Mouse (Mus musculus) kidney, postnatal 10 days (tissue): ENCODE measurements around the gene Stx11.

ENCODE experiments used
- DNase-seq: peaks from one replicate; pipeline ENCODE4 v3.0.0; 2021; ENCODE audit warnings: mixed read lengths

Stx11 gene

GRCm38 (mm10) chr10:12964151-12965075 lies at the start of gene Stx11:
Stx11 (minus strand) TSS chr10:12964298.
- peak; percentile 83 for DNase-seq

- DNase-seq: no peak
Measured at GRCm38 (mm10) chr10:13008737-13009121, 44.6 kb upstream of the Stx11 start.

- DNase-seq: peak; percentile 96
Measured at GRCm38 (mm10) chr10:13007876-13008736, 44.0 kb upstream of the Stx11 start.

- DNase-seq: no peak
Measured at GRCm38 (mm10) chr10:13005043-13005442, 40.9 kb upstream of the Stx11 start, which contains the start of gene Sf3b5. Sf3b5 (plus strand) TSS chr10:13005343.

- peak; percentile 93 for DNase-seq
Measured at GRCm38 (mm10) chr10:12996736-12997477, 32.8 kb upstream of the Stx11 start.

- DNase-seq: no peak
Measured at GRCm38 (mm10) chr10:12993411-12994039, 29.4 kb upstream of the Stx11 start.

- no peak for DNase-seq
Measured at GRCm38 (mm10) chr10:12991953-12992352, 27.9 kb upstream of the Stx11 start.

GRCm38 (mm10) chr10:12986943-12987342 lies 22.8 kb upstream of the Stx11 start:
- no peak for DNase-seq

GRCm38 (mm10) chr10:12986485-12986884 lies 22.4 kb upstream of the Stx11 start:
- DNase-seq: no peak

- DNase-seq: no peak
Measured at GRCm38 (mm10) chr10:12985028-12985427, 20.9 kb upstream of the Stx11 start.

GRCm38 (mm10) chr10:12983516-12983915 lies 19.4 kb upstream of the Stx11 start:
- no peak for DNase-seq

GRCm38 (mm10) chr10:12981071-12981470 lies 17.0 kb upstream of the Stx11 start:
- DNase-seq: no peak

GRCm38 (mm10) chr10:12977787-12978212 lies 13.7 kb upstream of the Stx11 start:
- no peak for DNase-seq

GRCm38 (mm10) chr10:12976552-12976951 lies 12.5 kb upstream of the Stx11 start:
- no peak for DNase-seq

- no peak for DNase-seq
Measured at GRCm38 (mm10) chr10:12975957-12976356, 11.9 kb upstream of the Stx11 start.

GRCm38 (mm10) chr10:12975461-12975860 lies 11.4 kb upstream of the Stx11 start:
- no peak for DNase-seq

- no peak for DNase-seq
Measured at GRCm38 (mm10) chr10:12974572-12974971, 10.5 kb upstream of the Stx11 start.

- DNase-seq: no peak
Measured at GRCm38 (mm10) chr10:12965669-12966180, 1.6 kb upstream of the Stx11 start.

- DNase-seq: no peak
Measured at GRCm38 (mm10) chr10:12963362-12964147, 543 bp downstream of the Stx11 start.

- DNase-seq: no peak
Measured at GRCm38 (mm10) chr10:12962238-12962637, 1.9 kb downstream of the Stx11 start.

GRCm38 (mm10) chr10:12961546-12961945 lies 2.6 kb downstream of the Stx11 start:
- no peak for DNase-seq
